Mouse (Mus musculus): ENCODE data around the gene A430078G23Rik. TPM values are rescaled to one million over a fixed set of nuclear protein-coding genes. Genes with fewer than 3 reads are reported as not detected.
"Not testable (repeated sequence)": the region's sequence is repeated elsewhere in the genome, so short reads cannot be mapped to it uniquely, and the experiment has no call there.

The A430078G23Rik gene
- not detected for total RNA-seq (2022)

DNA sequence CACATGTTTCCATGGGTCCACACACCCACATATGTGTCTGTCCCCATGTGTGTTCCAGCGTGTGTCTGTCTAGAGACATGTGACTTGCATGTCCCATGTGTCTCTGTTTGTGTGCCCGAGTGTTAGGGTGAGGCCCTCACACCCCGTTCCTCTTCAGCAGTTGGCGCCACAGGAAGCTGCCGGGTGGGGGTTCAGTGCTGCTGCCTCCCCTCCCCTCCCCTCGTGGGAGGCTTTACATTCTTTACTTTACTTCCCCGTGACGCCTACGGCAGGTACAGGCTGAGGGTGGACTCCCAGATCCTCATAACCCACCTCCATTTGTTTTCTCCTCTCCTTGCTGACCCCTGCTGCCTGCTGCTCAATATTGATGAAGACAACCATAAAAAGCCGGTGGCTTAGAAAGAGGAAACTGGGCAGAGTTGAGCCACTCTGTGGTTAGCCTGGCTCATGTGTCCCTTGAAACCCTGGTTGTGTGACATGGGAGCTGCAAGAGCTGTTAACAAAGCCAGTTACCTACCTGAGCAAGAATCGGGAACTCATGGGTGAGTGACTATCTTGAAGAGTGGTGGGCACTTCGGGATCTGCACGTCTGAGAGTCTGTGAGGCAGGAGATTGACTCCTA is at the start of gene A430078G23Rik:
Gene A430078G23Rik, plus strand, starts transcription at position 227 of the 622 bp plus-strand sequence.
- no peak for DNase-seq (ENCODE audit: low spot score in 2 of 2)

GRCm38 (mm10) chr8:3308205-3308800 is 44.9 kb upstream of the A430078G23Rik start:
- DNase-seq (ENCODE audit: low spot score in 2 of 2), result not testable (repeated sequence)

DNA sequence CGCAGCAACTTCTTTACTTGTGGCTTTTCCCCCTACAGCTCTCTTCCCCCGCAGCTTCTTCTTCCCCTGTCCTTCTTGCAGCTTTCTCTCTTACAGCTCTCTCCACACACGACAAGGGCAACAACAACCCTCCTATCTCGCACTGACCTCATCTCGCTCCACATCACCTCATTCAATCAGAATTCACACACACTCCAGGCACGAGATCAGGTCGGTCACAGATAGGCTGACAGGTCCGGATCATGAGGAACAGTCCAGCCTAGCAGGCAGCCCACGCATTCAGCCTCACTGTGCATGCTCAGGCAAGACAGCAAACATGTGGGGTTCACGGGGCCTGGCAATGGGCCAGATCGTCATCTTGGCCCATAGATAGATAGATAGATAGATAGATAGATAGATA is 43.6 kb upstream of the A430078G23Rik start:
- DNase-seq (ENCODE audit: low spot score in 2 of 2), result no peak

DNA sequence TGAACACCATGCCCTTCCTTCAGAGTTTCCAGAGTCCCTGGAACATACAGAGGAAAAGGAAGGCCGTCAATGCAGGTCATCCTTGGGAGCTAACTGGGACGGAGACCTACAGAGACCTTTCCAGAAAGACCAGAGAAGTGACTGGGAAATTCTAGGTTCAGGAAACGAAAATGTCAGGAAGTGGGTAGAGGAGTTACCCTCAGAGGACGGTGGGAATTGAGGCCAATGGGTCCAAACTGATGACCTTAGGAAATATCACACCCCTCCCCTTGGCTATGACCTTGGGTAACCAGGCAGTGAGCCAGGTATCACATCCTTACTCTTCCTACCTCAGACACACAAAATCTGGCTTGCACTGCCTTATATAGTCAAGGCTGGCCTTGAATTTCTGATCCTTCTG is 41.7 kb upstream of the A430078G23Rik start:
- no peak for DNase-seq (ENCODE audit: low spot score in 2 of 2)

GRCm38 (mm10) chr8:3313417-3313816 is 39.8 kb upstream of the A430078G23Rik start:
- DNase-seq (ENCODE audit: low spot score in 2 of 2), result not testable (repeated sequence)

- no peak for DNase-seq (ENCODE audit: low spot score in 2 of 2)
These were observed 39.4 kb upstream of the A430078G23Rik start for GRCm38 (mm10) chr8:3313843-3314242.

DNA sequence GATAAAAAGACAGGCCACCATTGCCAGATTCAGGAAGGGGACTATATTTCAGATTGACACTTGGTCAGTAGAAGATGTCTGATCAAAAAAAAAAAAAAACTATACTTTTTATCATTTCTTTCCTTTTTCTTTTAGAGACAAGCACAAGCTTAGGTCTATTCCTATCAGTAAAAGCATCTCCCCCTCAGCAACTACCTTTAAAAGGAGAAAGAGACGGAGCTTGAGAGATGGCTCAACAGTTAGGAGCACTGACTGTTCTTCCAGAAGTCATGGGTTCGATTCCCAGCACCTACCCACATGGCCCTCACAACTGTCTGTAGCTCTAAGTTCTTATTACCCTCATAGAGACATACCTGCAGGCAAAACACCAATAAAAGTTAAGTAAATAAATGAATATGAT is 38.9 kb upstream of the A430078G23Rik start:
- DNase-seq (ENCODE audit: low spot score in 2 of 2), result no peak

GRCm38 (mm10) chr8:3316585-3316984 is 36.6 kb upstream of the A430078G23Rik start:
- no peak for DNase-seq (ENCODE audit: low spot score in 2 of 2)

DNA sequence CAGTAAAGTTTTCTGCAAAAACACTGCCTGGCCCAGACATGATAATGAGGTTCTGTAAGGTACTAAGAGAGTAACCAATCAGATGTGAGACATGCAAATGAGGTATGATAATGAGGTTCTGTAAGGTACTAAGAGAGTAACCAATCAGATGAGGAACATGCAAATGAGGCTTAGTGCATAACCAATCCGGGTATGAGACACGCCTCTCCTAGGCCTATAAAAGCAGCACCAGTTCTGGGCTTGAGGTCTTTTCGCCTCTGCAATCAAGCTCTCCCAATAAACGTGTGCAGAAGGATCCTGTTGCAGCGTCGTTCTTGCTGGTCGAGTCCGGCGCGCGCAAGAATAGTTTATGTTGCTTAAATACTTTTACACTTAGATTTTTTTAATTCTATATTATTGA is 33.9 kb upstream of the A430078G23Rik start:
- not testable (repeated sequence) for DNase-seq (ENCODE audit: low spot score in 2 of 2)

DNA sequence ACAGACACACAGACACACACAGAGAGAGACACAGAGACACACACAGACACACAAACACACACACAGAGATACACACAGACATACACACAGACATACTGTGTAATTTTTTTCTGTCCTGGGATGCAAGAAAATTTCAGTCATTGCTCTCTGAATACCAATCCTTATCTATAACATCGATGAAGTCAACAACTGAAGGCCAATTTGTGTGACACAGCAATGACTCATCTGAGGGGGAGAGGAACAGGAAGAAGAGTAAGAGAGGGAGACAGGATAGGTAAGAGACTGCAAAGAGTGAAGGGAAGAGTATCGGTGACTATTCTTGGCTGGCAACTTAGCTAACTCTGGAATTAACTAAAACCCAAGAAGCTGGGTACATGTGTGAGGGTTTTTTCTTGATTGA is 29.0 kb upstream of the A430078G23Rik start:
- DNase-seq (ENCODE audit: low spot score in 2 of 2), result no peak

GRCm38 (mm10) chr8:3327056-3327455 is 26.2 kb upstream of the A430078G23Rik start:
- DNase-seq (ENCODE audit: low spot score in 2 of 2), result no peak

GRCm38 (mm10) chr8:3327538-3328245 is 25.5 kb upstream of the A430078G23Rik start:
- DNase-seq (ENCODE audit: low spot score in 2 of 2), result no peak

DNA sequence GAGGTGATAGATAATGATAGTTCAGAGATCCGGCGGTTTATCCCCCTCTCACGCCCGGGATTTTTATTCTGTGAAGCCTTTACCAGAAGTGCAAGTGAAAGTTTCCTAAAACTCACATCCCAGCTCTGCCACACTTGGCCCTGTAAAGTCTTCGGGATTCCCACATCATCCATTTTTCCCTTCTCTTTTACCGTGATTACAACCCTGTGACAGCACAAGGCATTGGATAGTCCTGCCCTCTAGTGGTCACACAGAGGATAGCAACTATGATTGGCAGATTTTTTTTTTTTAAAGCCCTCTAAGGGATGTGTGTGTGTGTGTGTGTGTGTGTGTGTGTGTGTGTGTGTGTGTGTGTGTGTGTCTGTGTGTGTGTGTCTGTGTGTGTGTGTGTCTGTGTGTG is 22.6 kb upstream of the A430078G23Rik start:
- DNase-seq (ENCODE audit: low spot score in 2 of 2), result peak in 1 of 2 experiments; percentile 28

- no peak for DNase-seq (ENCODE audit: low spot score in 2 of 2)
These were observed 21.5 kb upstream of the A430078G23Rik start for GRCm38 (mm10) chr8:3331692-3332091.

GRCm38 (mm10) chr8:3335881-3336280 is 17.3 kb upstream of the A430078G23Rik start:
- DNase-seq (ENCODE audit: low spot score in 2 of 2), result no peak

DNA sequence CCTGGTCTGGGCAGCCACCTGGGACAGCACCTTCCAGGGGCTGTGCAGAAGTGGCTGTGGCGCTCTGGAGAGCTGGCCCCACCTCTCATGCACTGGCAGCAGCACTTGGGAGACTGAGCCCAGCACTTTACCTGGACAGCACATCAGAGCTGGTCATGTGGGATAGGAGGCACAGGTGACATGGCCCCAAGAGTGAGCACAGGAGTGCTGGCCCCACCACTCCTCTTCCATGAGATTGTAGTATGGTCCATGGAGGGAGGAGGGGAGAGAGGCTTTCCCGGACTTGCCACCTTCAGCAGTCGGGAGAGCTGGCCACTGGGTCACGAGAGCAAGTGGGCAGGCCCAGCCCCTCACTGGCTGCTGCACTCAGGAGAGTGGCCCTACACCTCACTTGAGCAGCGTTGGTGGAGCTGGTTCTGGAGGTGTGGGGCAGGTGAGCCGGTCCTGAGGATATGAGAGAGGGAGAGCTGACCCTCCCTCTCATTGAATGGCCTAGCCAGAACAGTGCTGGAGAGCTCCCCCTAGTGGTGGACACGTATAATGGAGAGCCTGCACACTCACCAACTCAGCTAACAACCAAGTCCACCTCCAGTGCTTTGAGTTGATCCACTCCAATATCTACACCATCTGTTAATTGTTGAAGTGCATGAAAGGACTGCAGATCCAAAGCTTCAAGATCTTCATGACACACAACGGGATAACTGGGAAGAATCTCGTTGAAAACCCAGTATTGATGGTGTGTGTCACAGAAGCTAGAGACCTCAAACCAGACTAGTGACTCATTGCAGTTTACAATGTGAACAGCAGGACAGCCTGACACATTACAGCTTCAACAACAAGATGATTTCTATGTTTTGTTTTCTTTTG is 16.3 kb upstream of the A430078G23Rik start:
- DNase-seq (ENCODE audit: low spot score in 2 of 2), result peak in 1 of 2 experiments; percentile 29

- not testable (repeated sequence) for DNase-seq (ENCODE audit: low spot score in 2 of 2)
These were observed 15.7 kb upstream of the A430078G23Rik start for GRCm38 (mm10) chr8:3337525-3337824.

GRCm38 (mm10) chr8:3337971-3338370 is 15.2 kb upstream of the A430078G23Rik start:
- DNase-seq (ENCODE audit: low spot score in 2 of 2), result no peak

DNA sequence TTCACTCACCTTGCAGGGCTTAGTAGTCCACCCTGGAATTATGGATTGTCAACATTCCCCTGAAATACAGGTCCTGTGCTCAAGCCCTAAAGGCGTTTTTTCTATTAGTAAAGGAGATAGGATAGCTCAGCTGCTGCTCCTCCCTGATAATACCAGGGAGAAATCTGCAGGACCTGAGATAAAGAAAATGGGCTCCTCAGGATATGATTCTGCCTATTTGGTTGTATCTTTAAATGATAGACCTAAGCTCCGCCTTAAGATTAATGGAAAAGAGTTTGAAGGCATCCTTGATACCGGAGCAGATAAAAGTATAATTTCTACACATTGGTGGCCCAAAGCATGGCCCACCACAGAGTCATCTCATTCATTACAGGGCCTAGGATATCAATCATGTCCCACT is 12.5 kb upstream of the A430078G23Rik start:
- DNase-seq (ENCODE audit: low spot score in 2 of 2), result not testable (repeated sequence)

- no peak for DNase-seq (ENCODE audit: low spot score in 2 of 2)
These were observed 7.9 kb upstream of the A430078G23Rik start for GRCm38 (mm10) chr8:3345337-3345736.

DNA sequence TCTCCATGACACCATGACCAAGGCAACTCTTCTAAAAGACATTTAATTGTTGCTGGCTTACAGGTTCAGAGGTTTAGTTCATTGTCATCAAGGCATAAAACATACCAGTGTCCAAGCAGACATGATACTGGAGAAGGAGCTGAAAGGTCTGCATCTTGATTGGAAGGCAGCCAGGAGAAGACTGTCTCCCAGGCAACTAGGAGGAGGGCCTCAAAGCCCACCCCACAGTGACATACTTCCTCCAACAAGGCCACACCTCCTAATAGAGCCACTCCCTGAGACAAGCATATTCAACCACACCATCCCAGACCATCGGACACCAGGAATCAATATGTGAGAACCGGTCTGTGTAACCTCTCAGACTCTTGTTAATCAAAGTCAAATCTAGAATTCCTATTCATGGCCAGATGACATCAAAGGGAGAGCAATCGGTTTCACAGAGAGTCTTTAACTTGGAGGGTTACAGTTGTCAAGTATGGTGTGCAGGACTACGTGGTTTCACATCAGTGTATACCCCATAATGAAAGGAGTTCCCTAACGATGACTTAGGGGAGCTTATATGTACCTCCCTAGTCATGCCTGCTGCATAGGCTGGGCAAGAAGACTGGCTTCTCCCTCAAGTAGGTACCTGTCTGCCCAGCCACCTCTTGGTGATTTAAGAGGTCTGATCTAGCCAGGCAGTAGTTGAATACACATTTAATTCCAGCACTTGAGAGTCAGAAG is 6.4 kb upstream of the A430078G23Rik start:
- no peak for DNase-seq (ENCODE audit: low spot score in 2 of 2)
